Mouse (Mus musculus): Measurements from ENCODE around the gene Fam83g.

- no peak for TF ChIP-seq CTCF (IDR thresholded peaks at IDR 0.05; ENCODE audit: insufficient read depth, low read depth, low read length)
- no peak for TF ChIP-seq POLR2A (IDR thresholded peaks at IDR 0.05; ENCODE audit: insufficient read depth, low read depth, low read length)
Observed at GRCm38 (mm10) chr11:61740500-61740899, 56.6 kb downstream of the Fam83g start.
